Mouse (Mus musculus): Measurements from ENCODE around the gene Tbx5. TPM values are rescaled to one million over a fixed set of nuclear protein-coding genes. Genes with fewer than 3 reads are reported as not detected.

Tbx5 gene
- polyA plus RNA-seq (2016; fragmentation: Nextera tagmentation; extraction: Ambion mirVana): 0.27 and 0.83 TPM in 2 replicates

DNA sequence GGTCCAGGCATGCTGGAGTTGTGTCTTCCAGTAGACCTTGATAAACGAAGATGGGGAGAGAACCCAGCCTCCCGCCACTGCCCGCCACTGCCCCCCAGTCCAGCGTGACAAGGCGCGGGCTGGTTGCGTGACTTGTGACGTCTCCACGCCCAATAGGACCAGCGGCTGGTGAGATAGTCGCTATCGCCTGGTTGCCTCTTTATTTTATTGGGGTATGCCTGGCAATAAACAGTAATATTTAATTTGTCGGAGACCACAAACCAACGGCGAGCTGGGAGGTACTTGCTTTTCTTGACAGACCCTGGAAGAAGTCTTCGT lies at the start of gene Tbx5:
Gene Tbx5, plus strand, starts transcription at position 190 of the 318 bp plus-strand sequence.
- Histone ChIP-seq H3K4me2 (peak within 1 kb of the TSS; percentile 57), H3K27ac (no peak within 1 kb of the TSS), H3K4me1 (peaks cover 10% of the 10 kb centered on the region; the same call in 1 of the 2 replicates), H3K36me3 (no peaks in the 10 kb centered on the region), H3K9ac (no peak within 1 kb of the TSS), H3K27me3 (replicated peaks) (peaks cover 99% of the 10 kb centered on the region), H3K4me3 (peak within 1 kb of the TSS; percentile 28), H3K9me3 (replicated peaks) (no peaks in the 10 kb centered on the region)
- ATAC-seq: no peak
- WGBS (ENCODE audit: insufficient replicate concordance): 7% methylated on average over 16 of the region's 16 CpGs

DNA sequence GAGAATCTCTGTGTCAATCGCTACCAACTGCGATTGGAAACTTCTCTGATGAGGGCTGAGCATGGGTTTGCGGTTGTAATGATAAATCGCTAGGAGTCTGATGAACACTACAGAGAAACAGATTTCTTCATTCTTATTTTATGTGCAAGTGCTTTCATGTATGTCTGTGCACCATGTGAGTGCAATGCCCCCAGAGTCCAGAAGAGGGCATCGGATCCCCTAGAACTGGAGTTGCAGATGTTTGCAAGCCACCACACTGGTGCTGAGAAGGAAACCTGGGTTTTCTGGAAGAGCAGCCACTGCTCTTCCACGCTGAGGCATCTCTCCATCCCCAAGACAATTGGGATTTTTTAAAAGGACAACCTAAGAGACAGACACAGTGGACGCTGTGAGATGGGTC lies 46.5 kb upstream of the Tbx5 start:
- Histone ChIP-seq H3K36me3 (no peaks in the 10 kb centered on the region), H3K27ac (no peak overlapping the region), H3K9ac (no peak overlapping the region), H3K4me1 (no peaks in the 10 kb centered on the region), H3K4me3 (no peak overlapping the region), H3K4me2 (no peak overlapping the region), H3K9me3 (replicated peaks) (peaks cover 8% of the 10 kb centered on the region; the same call in 1 of the 2 replicates), H3K27me3 (replicated peaks) (peaks cover 19% of the 10 kb centered on the region)
- WGBS (ENCODE audit: insufficient replicate concordance): 76% methylated on average over 7 of the region's 7 CpGs
- ATAC-seq: no peak

GRCm38 (mm10) chr5:119791664-119792063 lies 40.8 kb upstream of the Tbx5 start:
- ATAC-seq: no peak
- no peaks in the 10 kb centered on the region for H3K9me3 ChIP-seq (replicated peaks)
- H3K4me3 ChIP-seq: no peak overlapping the region
- 48% methylated on average over 5 of the region's 5 CpGs for WGBS (ENCODE audit: insufficient replicate concordance)
- H3K9ac ChIP-seq: no peak overlapping the region
- H3K4me1 ChIP-seq: no peaks in the 10 kb centered on the region
- no peak overlapping the region for H3K27ac ChIP-seq
- H3K36me3 ChIP-seq: no peaks in the 10 kb centered on the region
- peaks cover 62% of the 10 kb centered on the region for H3K27me3 ChIP-seq (replicated peaks)
- no peak overlapping the region for H3K4me2 ChIP-seq

GRCm38 (mm10) chr5:119793972-119794371 lies 38.5 kb upstream of the Tbx5 start:
- Histone ChIP-seq H3K9ac (no peak overlapping the region), H3K36me3 (no peaks in the 10 kb centered on the region), H3K9me3 (replicated peaks) (no peaks in the 10 kb centered on the region), H3K4me1 (no peaks in the 10 kb centered on the region), H3K27me3 (replicated peaks) (peaks cover 83% of the 10 kb centered on the region), H3K27ac (no peak overlapping the region), H3K4me3 (no peak overlapping the region), H3K4me2 (no peak overlapping the region)
- no peak for ATAC-seq
- 5% methylated on average over 4 of the region's 4 CpGs for WGBS (ENCODE audit: insufficient replicate concordance)

- WGBS (ENCODE audit: insufficient replicate concordance): 3% methylated on average over 6 of the region's 6 CpGs
- Histone ChIP-seq H3K9ac (no peak overlapping the region), H3K36me3 (no peaks in the 10 kb centered on the region), H3K27me3 (replicated peaks) (peaks cover 97% of the 10 kb centered on the region), H3K4me2 (no peak overlapping the region), H3K4me1 (no peaks in the 10 kb centered on the region), H3K4me3 (no peak overlapping the region), H3K9me3 (replicated peaks) (no peaks in the 10 kb centered on the region), H3K27ac (no peak overlapping the region)
- ATAC-seq: no peak
These were observed 37.1 kb upstream of the Tbx5 start for GRCm38 (mm10) chr5:119795376-119795775.

GRCm38 (mm10) chr5:119795777-119796176 lies 36.7 kb upstream of the Tbx5 start:
- H3K4me2 ChIP-seq: no peak overlapping the region
- ATAC-seq: no peak
- H3K9ac ChIP-seq: no peak overlapping the region
- H3K36me3 ChIP-seq: no peaks in the 10 kb centered on the region
- H3K27ac ChIP-seq: no peak overlapping the region
- H3K4me3 ChIP-seq: no peak overlapping the region
- WGBS (ENCODE audit: insufficient replicate concordance): 15% methylated on average over 3 of the region's 3 CpGs
- no peaks in the 10 kb centered on the region for H3K9me3 ChIP-seq (replicated peaks)
- no peaks in the 10 kb centered on the region for H3K4me1 ChIP-seq
- H3K27me3 ChIP-seq (replicated peaks): peaks cover 100% of the 10 kb centered on the region

GRCm38 (mm10) chr5:119796443-119797160 lies 35.9 kb upstream of the Tbx5 start:
- Histone ChIP-seq H3K27ac (no peak overlapping the region), H3K4me1 (no peaks in the 10 kb centered on the region), H3K4me3 (no peak overlapping the region), H3K9me3 (replicated peaks) (no peaks in the 10 kb centered on the region), H3K9ac (no peak overlapping the region), H3K36me3 (no peaks in the 10 kb centered on the region), H3K27me3 (replicated peaks) (peaks cover 100% of the 10 kb centered on the region), H3K4me2 (no peak overlapping the region)
- ATAC-seq: no peak
- WGBS (ENCODE audit: insufficient replicate concordance): 3% methylated on average over 33 of the region's 33 CpGs

DNA sequence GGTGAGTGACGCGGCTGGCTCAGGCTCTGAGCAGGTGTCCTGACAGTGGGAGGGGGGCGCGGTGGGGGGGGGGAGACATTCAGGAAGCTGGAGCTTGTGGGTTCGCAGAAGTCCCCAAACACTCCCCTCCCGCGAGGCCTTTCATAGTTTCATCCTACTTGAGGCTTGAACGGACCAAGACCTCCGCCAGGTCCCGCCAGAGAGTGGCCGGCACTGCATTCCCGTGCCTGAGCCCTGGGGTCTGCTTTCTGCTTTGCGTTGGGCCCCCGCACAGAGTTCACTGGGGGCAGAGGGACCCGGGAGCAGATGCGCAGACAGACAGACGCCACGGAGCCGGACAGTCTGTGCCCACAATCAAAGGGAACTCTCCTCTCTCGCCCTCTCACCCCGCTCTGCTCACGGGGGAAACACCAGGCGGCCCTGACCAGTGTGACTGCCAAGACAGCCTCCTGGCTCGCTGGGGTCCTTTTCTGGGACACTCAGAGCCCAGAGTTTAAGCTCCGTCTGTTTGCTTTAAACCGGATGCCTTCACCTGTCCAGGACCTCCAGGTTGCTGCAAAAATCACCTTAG lies 34.8 kb upstream of the Tbx5 start:
- H3K4me3 ChIP-seq: no peak overlapping the region
- WGBS (ENCODE audit: insufficient replicate concordance): 4% methylated on average over 26 of the region's 26 CpGs
- H3K27me3 ChIP-seq (replicated peaks): peaks cover 100% of the 10 kb centered on the region
- H3K9me3 ChIP-seq (replicated peaks): no peaks in the 10 kb centered on the region
- no peak for ATAC-seq
- no peaks in the 10 kb centered on the region for H3K4me1 ChIP-seq
- H3K4me2 ChIP-seq: no peak overlapping the region
- H3K9ac ChIP-seq: no peak overlapping the region
- no peak overlapping the region for H3K27ac ChIP-seq
- no peaks in the 10 kb centered on the region for H3K36me3 ChIP-seq

- Histone ChIP-seq H3K9ac (no peak overlapping the region), H3K4me3 (no peak overlapping the region), H3K9me3 (replicated peaks) (no peaks in the 10 kb centered on the region), H3K27me3 (replicated peaks) (peaks cover 100% of the 10 kb centered on the region), H3K36me3 (no peaks in the 10 kb centered on the region), H3K27ac (no peak overlapping the region), H3K4me2 (no peak overlapping the region), H3K4me1 (no peaks in the 10 kb centered on the region)
- 10% methylated on average over 4 of the region's 4 CpGs for whole genome bisulfite sequencing (ENCODE audit: insufficient replicate concordance)
- ATAC-seq: no peak
These were observed 34.2 kb upstream of the Tbx5 start for GRCm38 (mm10) chr5:119798261-119798660.

GRCm38 (mm10) chr5:119798713-119799418 lies 33.6 kb upstream of the Tbx5 start:
- no peak overlapping the region for H3K27ac ChIP-seq

DNA sequence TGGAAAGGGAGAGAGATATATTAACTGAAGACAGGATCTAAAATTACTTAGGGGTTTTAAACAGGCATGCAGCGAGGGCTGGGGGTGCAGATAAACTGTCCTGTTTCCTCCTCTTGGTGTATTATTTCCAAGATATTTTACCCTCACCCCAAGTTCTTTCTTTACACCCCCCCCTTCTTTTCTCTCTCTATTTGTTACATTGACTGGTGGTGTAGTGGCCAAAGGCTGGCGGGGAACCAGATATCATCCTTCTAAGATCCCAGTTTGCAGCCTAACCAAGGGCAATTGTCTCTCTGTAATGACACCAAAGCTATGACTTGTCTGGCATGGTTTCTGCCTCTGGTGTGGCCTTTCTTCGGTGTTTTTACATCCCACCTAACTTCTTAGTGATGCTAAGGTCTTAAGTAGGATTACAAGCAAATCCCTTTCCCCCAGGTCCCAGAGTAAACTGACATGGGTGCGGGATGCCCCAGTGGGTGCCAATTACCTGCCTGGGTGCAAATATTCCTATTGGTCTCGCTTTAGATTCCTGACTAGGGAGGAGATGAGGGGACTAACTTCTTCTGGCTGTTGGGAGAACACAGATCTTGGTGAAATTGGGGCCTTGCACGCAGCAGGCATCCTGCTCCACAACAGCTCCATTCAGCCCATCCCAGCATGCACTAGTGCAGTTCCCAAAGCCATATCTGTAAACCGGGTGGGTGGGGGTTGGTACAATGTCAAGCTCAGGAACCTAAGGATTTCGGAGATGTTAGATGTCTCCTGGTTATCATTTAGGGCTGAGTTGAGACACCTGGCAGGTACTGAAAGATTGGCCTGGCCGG lies 32.8 kb upstream of the Tbx5 start:
- Histone ChIP-seq H3K27ac (no peak overlapping the region), H3K9ac (no peak overlapping the region), H3K27me3 (replicated peaks) (peaks cover 100% of the 10 kb centered on the region), H3K4me1 (no peaks in the 10 kb centered on the region), H3K4me3 (no peak overlapping the region), H3K4me2 (no peak overlapping the region), H3K36me3 (no peaks in the 10 kb centered on the region), H3K9me3 (replicated peaks) (no peaks in the 10 kb centered on the region)
- WGBS (ENCODE audit: insufficient replicate concordance): 9% methylated on average over 9 of the region's 9 CpGs
- no peak for ATAC-seq

More at GRCm38 (mm10) chr5:119798713-119799418, 33.6 kb upstream of the Tbx5 start:
- Histone ChIP-seq H3K4me2 (no peak overlapping the region), H3K9me3 (replicated peaks) (no peaks in the 10 kb centered on the region), H3K4me1 (no peaks in the 10 kb centered on the region), H3K36me3 (no peaks in the 10 kb centered on the region), H3K9ac (no peak overlapping the region), H3K4me3 (no peak overlapping the region), H3K27me3 (replicated peaks) (peaks cover 100% of the 10 kb centered on the region)
- 16% methylated on average over 5 of the region's 5 CpGs for WGBS (ENCODE audit: insufficient replicate concordance)
- ATAC-seq: no peak
